Mouse (Mus musculus) heart, adult 9 months (tissue): ENCODE data around the gene Smarcd3.

Source experiments
- DNase-seq, 2 experiments: peaks; one replicate each; pipeline ENCODE4 v3.0.0; 2022; ENCODE audit warnings: low spot score in 2 of 2

The Smarcd3 gene

DNA sequence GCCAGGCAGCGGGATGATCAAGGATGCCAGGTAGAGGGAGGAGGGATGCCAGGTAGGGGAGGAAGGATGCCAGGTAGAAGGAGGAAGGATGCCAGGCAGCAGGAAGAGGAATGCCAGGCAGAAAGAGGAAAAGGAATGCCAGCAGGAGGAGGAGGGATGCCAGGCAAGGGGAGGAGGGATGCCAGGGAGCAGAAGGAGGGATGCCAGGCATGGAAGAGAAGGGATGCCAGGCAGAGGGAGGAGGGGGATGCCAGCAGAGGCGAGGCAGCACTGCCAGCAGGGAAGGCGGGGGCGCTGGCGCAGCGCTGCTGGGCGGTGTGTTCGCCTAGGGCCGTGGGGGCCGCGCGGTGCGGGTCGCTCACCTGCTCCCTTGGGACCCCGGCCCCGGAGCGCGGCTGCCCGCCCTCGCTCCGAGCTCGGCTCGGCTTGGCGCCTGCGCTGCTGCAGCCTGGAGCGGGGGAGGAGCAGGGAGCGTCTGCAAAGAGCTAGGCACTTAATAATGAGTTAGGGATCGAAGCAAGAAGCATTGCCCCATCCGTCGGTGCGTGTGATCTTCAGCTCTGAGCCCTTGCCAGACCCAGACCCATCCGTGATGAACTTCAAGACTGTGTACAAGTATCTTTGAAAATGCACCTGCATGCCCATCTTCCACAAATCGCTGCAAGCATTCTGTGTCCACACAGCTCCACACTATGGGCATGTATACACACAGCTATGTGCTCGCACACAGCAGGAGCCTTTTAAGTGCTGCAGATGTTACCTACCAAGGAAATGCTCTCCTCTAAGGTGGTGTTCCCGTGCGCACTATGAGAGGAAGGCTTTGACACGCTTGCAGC lies at the start of gene Smarcd3:
Gene Smarcd3, minus strand, starts transcription at position 426 of the 836 bp plus-strand sequence.
- no peak for DNase-seq

DNA sequence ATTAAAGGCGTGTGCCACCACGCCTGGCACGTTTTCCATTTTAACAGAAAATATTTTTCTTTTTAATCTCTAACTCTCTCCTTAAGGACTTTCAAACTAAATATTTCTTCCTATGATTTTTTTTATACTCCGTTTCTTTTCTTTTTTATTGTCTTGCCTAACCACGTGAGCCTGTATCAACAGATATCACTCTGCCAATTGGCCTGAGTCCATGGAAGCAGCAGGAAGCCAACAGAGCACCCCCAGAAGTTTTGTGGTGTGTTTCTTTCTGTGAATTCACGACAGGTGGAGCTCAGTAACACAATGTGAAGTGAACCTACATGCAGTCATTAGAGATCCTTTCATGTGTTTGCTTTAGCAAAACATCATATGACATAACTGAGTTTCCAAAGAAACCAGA lies 37.2 kb upstream of the Smarcd3 start:
- no peak for DNase-seq

DNA sequence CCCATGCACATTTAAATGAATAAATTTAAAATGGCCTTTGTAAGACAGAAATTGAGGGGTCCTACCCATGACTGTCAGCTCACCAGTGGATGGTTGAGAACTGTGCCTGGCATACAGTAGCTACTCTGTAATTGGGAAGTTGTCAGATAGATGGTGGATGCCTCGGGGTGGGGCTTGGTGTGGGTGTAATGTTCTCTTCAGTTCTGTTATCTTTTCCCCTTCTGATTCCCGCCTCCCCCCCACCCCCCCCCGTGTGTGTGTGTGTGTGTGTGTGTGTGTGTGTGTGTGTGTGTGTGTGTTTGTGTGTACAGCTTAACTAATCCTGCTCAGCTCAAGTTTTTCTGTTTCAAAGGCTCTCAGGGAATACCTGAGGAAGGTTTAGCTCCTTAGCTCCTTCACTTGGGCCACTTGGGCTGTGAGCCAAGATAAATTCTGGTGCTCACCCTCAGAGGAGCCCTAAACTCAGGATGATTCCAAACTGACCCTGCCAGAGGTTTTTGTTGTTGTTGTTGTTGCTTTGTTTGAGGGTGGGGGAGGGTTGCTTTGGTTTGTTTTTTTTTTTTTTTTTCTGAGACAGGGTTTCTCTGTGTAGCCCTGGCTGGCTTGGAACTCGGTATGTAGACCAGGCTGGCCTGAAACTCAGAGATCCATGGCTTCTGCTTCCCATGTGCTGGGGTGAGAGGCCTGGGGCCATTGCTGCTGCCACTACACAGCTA lies 35.7 kb upstream of the Smarcd3 start:
- no peak for DNase-seq

DNA sequence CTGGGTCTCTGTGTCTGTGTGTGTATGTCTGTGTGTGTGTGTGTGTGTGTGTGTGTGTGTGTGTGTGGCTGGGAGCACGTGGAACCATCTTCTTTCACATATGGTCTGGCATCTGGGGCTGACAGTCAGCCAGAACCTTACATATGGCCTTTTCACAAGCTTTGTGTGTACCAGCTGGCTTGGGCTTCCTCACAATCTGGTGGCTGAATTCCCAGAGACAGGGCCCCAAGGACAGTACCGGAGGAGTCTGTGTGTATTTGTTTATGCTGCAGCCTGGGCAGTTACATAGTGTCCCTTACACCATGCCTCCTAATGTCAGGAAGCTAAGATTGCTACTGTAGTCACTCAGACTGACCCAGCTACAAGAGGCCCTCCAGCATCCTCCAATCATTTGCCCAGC lies 32.9 kb upstream of the Smarcd3 start:
- no peak for DNase-seq

DNA sequence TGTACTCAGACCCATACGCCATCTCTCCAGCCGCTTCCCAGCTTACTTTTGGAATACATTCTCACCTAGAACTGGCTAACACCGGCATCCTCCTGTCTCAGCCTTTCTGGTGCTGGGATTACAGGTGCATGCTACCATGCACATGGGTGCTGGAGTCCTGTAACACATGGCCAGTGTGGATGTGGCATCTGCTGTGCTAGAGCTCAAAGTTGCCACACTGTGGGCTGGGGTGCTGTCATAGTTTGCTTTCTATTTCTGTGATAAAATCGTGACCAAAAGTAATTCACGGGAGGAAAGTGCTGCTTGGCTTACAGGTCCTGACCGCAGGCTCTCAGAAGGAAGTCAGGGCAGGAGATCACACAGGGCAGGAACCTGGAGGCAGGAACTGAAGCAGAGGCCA lies 30.3 kb upstream of the Smarcd3 start:
- DNase-seq = no peak

DNA sequence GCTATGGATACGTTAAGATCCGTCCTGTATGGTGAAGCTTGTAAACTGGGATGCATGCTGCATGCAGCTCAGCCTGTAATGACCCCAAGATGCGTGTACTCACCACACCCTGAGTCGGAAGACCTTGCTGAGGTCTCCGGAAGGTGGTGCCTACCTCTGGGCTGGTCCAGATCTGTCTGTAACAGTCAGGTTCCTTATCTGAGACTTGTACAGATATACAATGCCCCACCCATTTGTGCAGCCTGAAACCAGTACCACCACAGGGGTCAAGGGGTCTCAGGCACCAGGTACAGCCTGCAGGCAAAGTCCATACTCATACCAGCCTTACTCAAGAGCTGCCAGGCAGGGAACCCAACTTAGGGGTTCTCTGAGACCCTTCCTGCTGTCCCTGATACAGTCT lies 28.6 kb upstream of the Smarcd3 start:
- no peak for DNase-seq

DNA sequence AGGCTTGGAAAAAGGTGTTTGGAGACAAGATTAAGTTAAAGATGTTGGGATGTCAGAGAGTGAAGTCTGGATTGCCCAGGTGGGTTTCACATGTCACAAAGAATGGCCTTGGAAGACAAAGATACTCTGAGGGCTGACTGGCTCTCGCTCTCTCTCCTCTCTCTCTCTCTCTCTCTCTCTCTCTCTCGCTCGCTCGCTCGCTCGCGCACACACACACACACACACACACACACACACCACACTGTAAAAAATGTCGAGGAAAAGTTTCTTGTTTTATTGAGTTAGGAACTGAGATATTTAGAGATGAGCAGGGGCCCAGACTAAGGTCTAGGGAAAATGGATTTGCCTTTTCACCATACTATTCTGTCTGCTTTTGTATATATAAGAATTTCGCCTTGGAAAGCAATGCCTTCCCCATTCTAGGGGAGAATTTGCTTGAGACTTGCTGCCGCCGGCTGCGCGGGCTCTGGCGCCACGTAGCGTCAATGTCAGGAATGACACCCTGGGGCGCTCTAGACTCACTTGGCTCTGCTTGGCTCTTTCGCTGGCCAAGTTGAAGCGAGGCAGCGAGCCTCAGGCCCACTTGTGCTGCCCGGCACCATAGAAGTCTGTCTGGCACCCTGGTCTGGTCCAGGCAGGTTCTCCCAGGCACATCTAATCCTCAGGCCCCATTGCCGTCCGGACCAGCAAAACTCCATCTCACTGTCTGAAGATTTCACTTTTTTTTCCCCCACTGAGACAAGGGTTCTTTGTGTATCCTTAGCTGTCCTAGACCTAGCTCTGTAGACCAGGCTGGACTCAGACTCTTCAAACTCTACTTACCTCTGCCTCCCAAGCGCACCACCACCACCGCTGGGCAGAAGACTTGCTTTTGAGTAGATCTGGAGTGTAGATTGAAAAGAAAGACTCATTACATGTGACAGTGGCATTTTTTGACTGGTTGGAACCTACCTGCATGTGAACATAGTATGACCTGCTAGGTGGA lies 27.8 kb upstream of the Smarcd3 start:
- peak; percentile 49 to 71 for DNase-seq

DNA sequence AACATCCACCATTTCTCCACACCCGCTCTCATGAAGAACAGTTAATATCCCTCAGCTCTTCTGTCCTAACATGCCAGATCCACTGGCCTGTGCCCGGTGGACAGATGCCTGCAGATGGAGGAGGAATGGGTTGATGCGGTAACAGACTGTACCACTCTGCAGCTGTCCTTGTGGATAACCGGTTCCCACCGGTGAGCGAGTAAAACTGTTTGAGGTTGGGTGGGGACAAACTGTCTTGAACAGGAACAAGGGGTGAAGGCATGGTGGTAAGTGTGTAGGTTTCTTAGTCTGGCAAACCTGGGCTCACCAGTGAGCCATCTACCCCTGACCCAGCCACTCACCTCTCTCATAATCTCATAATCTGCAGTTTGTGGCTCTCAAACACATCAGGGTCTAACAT lies 27.1 kb upstream of the Smarcd3 start:
- DNase-seq = no peak

DNA sequence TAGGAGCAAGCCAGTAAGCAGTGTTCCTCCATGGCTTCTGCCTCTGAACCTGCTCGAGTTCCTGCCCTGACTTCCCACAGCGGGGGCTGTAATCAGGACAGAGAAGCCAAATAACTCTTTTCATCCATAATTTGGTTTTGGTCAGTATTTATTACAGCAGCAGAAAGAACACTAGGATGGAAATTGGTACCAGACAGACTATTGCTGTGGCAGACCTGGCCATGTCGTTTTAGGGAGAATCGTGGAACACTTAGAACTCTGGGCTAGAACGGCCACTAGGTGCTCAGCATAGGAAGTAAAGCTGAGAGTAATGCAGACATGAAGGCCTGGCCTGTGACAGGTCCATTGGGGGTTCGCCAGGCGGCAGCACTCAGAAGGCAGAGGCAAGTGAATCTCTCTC lies 25.5 kb upstream of the Smarcd3 start:
- DNase-seq = no peak

DNA sequence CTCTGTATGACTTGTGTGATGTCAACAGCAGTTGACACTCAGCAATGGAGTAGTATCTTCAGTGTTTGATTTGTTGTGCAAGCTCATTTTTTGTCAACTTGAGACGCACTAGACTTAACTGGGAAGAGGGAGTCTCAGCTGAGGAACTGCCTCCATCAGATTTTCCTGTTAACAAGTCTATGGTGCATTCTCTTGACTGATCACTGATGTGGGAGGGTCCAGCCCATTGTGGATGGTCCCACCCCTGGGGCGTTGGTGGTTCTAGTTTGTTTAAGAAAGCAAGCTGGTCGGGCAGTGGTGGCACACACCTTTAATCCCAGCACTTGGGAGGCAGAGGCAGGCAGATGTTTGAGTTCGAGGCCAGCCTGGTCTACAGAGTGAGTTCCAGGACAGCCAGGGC lies 25.0 kb upstream of the Smarcd3 start:
- no peak for DNase-seq

DNA sequence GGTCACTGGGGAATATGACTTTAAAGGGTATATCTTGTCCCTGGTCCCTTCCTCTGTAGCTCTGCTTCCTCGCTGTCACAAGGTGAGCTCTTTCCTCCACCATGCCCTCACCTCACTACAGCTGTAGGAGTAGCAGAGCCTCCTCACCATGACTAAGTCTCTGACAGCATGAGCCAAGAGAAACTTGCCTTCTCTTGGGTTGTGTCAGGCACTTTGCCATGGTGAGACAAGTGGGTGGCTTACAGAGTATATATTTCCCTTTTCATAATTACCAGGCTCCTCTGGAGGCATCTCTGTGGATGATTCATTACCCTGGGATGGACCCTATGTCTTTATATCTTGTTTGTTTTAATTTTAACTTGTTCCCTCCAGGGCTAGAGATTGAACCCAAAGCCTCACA lies 21.2 kb upstream of the Smarcd3 start:
- no peak for DNase-seq

DNA sequence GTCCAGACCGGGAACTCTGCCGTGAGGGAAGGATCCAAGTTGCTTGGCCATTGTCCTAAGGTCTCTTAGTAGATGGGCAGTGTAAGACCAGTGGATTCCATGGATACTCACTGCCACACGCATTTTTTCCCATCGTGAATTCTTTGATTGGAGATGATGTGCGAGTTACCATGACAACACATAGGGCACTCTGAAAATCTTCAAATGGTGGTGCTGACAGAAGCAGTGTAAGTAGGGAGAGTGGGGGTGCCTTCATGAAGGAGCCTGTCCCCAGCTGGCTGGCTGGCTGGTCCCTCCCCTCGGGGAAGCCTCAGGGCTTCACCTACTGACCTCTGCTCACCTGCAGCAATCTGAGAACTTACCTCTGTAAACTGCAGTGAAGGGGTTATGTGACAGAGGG lies 14.9 kb upstream of the Smarcd3 start:
- no peak for DNase-seq

DNA sequence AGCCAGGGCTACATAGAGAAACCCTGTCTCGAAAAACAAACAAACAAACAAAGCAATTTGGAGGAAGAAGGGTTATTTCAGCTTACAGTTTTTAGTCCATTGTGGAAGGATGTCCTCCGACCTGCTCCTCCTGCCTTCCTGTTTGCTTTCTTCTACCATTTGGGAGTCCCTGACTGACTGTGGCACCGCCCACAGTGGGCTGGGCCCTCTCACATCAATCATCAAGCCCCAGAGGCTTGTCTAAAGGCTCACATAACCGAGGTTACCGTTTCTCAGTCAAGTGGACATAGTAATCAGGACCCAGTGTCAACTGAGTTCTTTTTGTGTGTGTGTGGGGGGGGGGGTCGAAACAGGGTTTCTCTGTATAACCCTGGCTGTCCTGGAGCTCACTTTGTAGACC lies 13.9 kb upstream of the Smarcd3 start:
- DNase-seq = no peak

DNA sequence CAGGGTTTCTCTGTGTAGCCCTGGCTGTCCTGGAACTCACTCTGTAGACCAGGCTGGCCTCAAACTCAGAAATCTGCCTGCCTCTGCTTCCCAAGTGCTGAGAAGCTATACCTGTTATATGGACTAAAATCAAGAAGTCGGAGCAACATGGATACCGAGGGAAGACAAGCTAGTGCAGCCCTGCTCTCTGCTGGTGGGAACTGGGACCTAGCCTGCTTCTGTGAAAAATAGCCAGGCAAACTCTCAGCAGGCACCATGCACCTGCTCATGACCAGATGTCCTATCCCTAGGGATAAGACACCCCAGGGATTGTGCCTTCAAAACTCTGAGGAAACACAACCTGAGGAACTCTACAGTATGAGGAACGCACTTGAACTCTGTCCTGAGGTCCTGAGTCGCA lies 12.8 kb upstream of the Smarcd3 start:
- DNase-seq = no peak

DNA sequence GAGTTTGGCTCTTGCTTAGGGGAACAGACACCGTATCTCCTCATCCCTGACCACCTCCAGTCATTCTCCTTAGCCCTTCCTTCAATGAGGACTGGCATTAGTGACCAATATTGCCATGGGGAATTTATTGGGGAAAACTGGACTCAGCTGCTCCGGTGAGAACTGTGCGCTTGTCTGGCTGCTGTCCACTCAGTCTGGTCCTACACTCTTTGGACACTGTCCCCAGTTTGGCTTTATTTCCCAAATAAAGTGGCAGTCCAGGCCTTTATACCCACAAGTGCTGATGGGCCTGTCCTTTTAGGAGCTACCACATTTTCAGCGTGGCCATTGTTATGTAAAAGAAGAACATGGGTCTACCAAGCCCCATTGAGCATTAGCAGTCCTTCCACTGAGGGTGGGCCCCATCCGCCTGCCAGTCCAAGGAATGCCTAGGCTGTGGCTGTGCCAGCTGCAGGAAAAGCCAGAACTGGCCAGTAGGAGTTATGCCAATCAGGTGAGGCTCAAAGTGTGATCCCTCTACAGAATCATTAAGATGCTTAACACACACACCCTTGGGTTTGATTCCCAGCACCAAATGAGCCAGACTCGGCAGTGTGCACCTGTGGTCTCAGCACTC lies 11.4 kb upstream of the Smarcd3 start:
- DNase-seq = no peak

DNA sequence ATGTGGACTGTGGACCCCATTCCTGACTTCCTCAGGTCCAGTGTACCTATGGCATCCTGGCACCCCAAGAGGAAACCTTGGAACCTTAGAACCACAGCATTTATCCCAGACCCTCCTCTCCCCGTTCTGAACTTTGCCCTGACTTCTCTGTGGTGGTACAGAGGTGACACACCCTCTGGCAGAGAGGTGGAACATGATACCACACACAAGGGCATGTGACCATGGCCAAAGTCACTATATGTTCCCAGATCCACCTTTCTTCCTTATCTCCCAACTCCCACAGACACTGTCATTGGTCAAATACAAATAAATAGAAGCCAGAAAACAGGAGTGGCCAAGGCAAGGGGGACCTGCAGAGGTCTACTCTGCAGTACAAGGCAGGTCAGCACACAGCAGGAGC lies 10.9 kb upstream of the Smarcd3 start:
- no peak for DNase-seq

DNA sequence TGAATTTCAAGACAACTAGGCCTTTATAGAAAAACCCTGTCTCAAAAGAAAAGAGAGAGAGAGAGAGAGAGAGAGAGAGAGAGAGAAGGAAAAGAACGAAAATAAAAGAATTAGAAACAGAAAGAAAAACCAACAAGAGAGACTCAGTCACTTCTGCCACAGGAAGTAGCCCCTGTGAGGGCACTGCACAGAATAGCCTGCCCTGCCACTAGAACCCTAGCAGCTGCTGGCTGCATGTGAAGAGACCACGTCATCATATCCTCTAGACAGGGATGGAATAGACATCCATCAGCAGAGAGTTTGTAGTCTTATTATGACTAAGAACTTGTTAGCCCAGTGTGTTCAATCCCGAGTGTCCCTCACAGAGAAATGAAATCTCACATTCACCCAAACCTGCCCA lies 5.5 kb upstream of the Smarcd3 start:
- no peak for DNase-seq

DNA sequence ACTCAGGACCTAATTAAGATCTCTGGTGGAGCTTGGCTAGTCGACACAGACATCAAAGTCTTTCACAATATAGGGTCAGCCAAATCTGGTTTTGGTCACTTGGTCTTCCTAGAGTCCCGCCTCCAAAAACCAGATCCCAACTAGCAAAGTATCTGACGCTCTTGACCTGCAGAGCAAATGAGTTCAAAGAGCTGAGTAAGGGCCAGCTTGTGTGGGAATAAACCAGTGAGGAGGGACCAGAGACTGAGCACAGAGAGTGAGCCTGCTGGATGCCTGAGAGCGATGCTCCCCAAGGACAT lies 560 bp upstream of the Smarcd3 start:
- no peak for DNase-seq

DNA sequence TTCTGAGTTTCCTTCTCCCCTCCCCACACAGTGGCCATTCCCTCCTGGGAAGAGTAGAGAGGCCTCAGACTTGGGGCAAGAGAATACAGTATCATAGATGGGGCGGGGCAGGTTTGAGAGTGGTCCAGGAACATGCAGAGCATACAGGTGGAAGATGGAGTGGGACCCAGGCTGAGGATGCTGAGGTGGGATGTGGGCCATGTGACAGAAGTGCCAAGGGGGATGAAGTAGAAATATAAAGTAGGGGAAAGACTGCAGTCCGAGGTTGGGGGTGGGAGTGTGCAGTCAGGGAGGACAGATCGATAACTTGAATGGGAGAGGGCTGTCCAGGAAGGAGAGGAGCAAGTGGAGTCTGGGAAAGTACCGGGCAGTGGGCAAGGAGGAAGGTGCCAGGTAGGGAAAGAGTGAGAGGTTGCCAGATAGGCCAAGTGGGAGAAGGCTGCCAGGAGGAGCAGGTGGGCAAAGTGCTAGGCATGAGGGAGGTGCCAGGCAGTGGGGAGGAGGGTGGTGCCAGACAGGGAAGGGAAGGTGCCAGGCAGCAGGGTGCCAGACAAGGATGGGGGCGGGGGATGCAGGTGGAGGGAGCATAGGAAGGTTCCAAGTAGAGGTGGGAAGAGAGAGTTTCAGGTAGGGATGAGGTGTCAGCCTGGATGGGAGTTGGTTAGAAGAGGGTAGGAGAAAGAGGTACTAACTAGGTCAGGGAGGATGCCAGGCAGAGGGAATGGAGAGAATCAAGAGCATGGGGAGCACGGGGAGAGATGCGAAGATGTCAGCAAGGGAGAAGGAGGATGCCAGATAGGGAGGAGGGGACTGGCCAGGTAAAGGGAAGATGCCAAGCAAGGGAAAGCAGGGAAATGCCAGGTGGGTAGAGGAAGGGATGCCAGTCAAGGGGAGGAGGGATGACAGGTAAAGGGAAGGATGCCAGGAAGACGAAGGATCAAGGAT lies 898 bp downstream of the Smarcd3 start:
- no peak for DNase-seq

DNA sequence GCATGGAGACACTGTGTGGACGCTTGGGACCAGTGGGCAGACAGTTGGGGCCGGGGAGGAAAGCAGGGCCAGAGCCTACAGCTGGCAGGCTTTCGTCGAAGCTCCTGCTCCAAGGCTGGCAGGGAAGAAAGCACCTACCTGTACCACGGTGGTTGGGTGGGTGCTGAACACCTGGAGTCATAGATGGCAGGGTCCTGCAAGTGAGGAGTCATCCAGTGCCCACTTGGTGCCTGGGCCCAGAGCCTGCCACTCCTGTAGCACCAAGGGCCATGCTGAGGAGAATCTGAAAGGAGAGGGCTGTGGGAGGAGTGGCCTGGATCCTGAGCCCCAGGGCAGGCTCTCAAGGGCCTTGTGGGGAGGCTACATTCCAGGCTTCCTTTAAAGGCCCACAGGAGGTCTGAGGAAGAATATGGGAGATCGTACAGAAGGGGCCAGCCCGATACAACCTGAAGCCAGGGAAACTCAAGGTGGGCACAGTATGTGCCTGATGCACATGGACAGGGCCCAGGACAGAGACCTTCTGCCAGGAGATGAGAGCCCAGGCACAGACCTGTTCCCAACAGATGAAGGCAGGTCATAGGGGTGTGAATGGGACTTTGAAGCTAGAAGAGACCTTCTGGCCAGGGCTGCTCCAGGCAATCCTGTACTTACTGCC lies 1.7 kb downstream of the Smarcd3 start:
- no peak for DNase-seq
